10 mouse cellular contexts compared by ENCODE assay signal in the genomic region with DNA sequence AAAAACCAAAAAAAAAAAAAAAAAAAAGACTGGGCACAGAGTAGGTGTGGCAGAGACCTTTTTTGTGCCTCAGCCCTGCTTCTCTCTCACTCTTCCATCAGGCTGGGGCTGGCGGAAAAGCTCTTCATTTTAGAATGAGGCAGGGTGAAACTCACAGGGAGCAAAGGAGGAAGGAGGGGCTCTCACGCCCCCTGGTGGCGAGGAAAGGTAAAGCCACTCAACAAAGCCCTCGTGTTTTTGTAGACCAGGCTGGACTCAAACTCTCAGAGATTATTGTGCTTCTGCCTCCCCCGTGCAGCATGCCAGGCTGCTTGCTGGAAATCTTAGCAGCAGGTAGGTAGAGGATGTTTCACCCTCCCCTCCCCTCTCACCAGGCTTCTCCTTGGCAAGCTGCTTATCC. TPM values are rescaled to one million over a fixed set of nuclear protein-coding genes. Genes with fewer than 3 reads are reported as not detected.
DNase-seq lines count a peak whose midpoint lies in the region; ATAC-seq and TF ChIP-seq lines count a peak whose summit lies in the region.
"Had no signal": no experiment of that assay in that cellular context is flagged by ENCODE, and none has a peak within 500 bp of the region (broad histone marks: within the 10 kb centered on the region; RNA-seq: fewer than 3 reads in every experiment).

No protein-coding gene starts in this region.

- DNase-seq in intestine, embryonic 14.5 days (ENCODE audit: low spot score) = peak; percentile 67
- DNase-seq in adrenal gland, postnatal 25 days = peak; percentile 68
- DNase-seq in forelimb bud, embryonic 11.5 days (ENCODE audit: low read depth, low spot score) = peak; percentile 56
- peak; percentile 38 for DNase-seq in layer of hippocampus, adult 9-10 months (ENCODE audit: low spot score)
- DNase-seq in thymus, adult 2 months = peak; percentile 61

- no peaks in the 10 kb centered on the region for H3K4me1 ChIP-seq in intestine, embryonic 14.5 days (replicated peaks; ENCODE audit: control insufficient read depth, insufficient read depth, low read length)
- no peaks in the 10 kb centered on the region for H3K4me1 ChIP-seq in intestine, embryonic 16.5 days (ENCODE audit: control insufficient read depth, insufficient read depth, low read length)
- peaks cover 71% of the 10 kb centered on the region for H3K4me1 ChIP-seq in E14TG2a.4 (replicated peaks; ENCODE audit: low read depth, low read length)
- H3K4me1 ChIP-seq in thymus, adult 2 months (replicated peaks; ENCODE audit: control insufficient read depth, insufficient read depth, low read length) = peaks cover 9% of the 10 kb centered on the region
- H3K4me1 ChIP-seq: embryonic facial prominence, embryonic 15.5 days; liver, embryonic 15.5 days had no signal

- H3K9ac ChIP-seq in intestine, embryonic 14.5 days (ENCODE audit: low read length) = no peak overlapping the region
- H3K9ac ChIP-seq in intestine, embryonic 16.5 days (ENCODE audit: low read depth, low read length) = no peak overlapping the region
- H3K9ac ChIP-seq: embryonic facial prominence, embryonic 15.5 days; liver, embryonic 15.5 days had no signal

- no peak for TF ChIP-seq POLR2A in thymus, adult 2 months (IDR thresholded peaks at IDR 0.05; ENCODE audit: control insufficient read depth, extremely low read depth, insufficient read depth, low read length, poor library complexity)

- no peak overlapping the region for H3K4me3 ChIP-seq in intestine, embryonic 14.5 days (ENCODE audit: low read depth, low read length)
- H3K4me3 ChIP-seq in intestine, embryonic 16.5 days (ENCODE audit: low read length) = no peak overlapping the region
- no peak overlapping the region for H3K4me3 ChIP-seq in E14TG2a.4 (replicated peaks; ENCODE audit: low read length)
- no peak overlapping the region for H3K4me3 ChIP-seq in thymus, adult 2 months (ENCODE audit: control insufficient read depth, insufficient read depth, low read length)
- H3K4me3 ChIP-seq: embryonic facial prominence, embryonic 15.5 days; liver, embryonic 15.5 days had no signal

- H3K4me2 ChIP-seq in intestine, embryonic 14.5 days (ENCODE audit: low read length) = no peak overlapping the region
- no peak overlapping the region for H3K4me2 ChIP-seq in intestine, embryonic 16.5 days (ENCODE audit: low read depth, low read length)
- H3K4me2 ChIP-seq: embryonic facial prominence, embryonic 15.5 days; liver, embryonic 15.5 days had no signal

- H3K9me3 ChIP-seq in intestine, embryonic 14.5 days (ENCODE audit: control insufficient read depth, low read length) = 0 out of 2 replicates have a peak, but pooled peaks cover 4% of the 10 kb centered on the region
- H3K9me3 ChIP-seq in intestine, embryonic 16.5 days (ENCODE audit: control insufficient read depth, low read length) = no peaks in the 10 kb centered on the region
- peaks cover 9% of the 10 kb centered on the region for H3K9me3 ChIP-seq in E14TG2a.4 (ENCODE audit: low read length)
- H3K9me3 ChIP-seq: embryonic facial prominence, embryonic 15.5 days; liver, embryonic 15.5 days had no signal

- peak; percentile 95 for TF ChIP-seq CTCF in E14TG2a.4 (conservative IDR thresholded peaks at IDR 0.05; ENCODE audit: low read length)
- TF ChIP-seq CTCF in thymus, adult 2 months (IDR thresholded peaks at IDR 0.05; ENCODE audit: borderline replicate concordance, control insufficient read depth, extremely low read depth, insufficient read depth, low read length, poor library complexity) = peak; percentile 81; the same call in 1 of the 2 replicates

- 57% methylated on average over 5 of the region's 5 CpGs for WGBS in intestine, embryonic 14.5 days
- WGBS in intestine, embryonic 16.5 days = 54% methylated on average over 5 of the region's 5 CpGs
- WGBS in thymus, adult 2 months = 23% methylated on average over 5 of the region's 5 CpGs

- no peak overlapping the region for H3K27ac ChIP-seq in intestine, embryonic 14.5 days (ENCODE audit: low read depth)
- H3K27ac ChIP-seq in intestine, embryonic 16.5 days (ENCODE audit: low read length) = no peak overlapping the region
- no peak overlapping the region for H3K27ac ChIP-seq in thymus, adult 2 months (ENCODE audit: control insufficient read depth, insufficient read depth, low read length)
- H3K27ac ChIP-seq: embryonic facial prominence, embryonic 15.5 days; liver, embryonic 15.5 days had no signal

- H3K27me3 ChIP-seq in intestine, embryonic 14.5 days (replicated peaks; ENCODE audit: control insufficient read depth, insufficient read depth, low read length) = no peaks in the 10 kb centered on the region
- H3K27me3 ChIP-seq in intestine, embryonic 16.5 days (replicated peaks; ENCODE audit: control insufficient read depth, insufficient read depth, low read length) = no peaks in the 10 kb centered on the region
- peaks cover 6% of the 10 kb centered on the region; the same call in 1 of the 2 replicates for H3K27me3 ChIP-seq in E14TG2a.4 (ENCODE audit: insufficient read depth, low read length)
- H3K27me3 ChIP-seq in thymus, adult 2 months (ENCODE audit: control insufficient read depth, insufficient read depth, low read length) = no peaks in the 10 kb centered on the region
- H3K27me3 ChIP-seq: embryonic facial prominence, embryonic 15.5 days; liver, embryonic 15.5 days had no signal

- ATAC-seq in intestine, embryonic 14.5 days (replicated peaks; ENCODE audit: low FRiP score, low TSS enrichment, low read depth) = no peak
- ATAC-seq in intestine, embryonic 16.5 days = no peak
- ATAC-seq in megakaryocyte-erythroid progenitor cell, adult 5-6 weeks (replicated peaks; ENCODE audit: low FRiP score, low TSS enrichment, poor library complexity, severe bottlenecking) = 0 out of 2 replicates have a peak, but pooled peaks have one; percentile 29

- peaks cover 63% of the 10 kb centered on the region for H3K36me3 ChIP-seq in intestine, embryonic 14.5 days (ENCODE audit: control insufficient read depth, insufficient read depth, low read length)
- H3K36me3 ChIP-seq in intestine, embryonic 16.5 days (ENCODE audit: control insufficient read depth, insufficient read depth, low read length) = peaks cover 28% of the 10 kb centered on the region
- H3K36me3 ChIP-seq in E14TG2a.4 (ENCODE audit: insufficient read depth, low read length) = peaks cover 50% of the 10 kb centered on the region
- peaks cover 28% of the 10 kb centered on the region for H3K36me3 ChIP-seq in thymus, adult 2 months (ENCODE audit: control insufficient read depth, insufficient read depth, low read length)

RNA-seq across cellular contexts. Expression of a gene that starts 7.3 kb away (rescaled TPM):
- polyA plus RNA-seq in intestine, embryonic 14.5 days (2014; fragmentation: Nextera tagmentation; extraction: Ambion mirVana) = 37.7 and 38.6 TPM in 2 replicates
- 48.1 and 50.9 TPM in 2 replicates for polyA plus RNA-seq in intestine, embryonic 16.5 days (2015; fragmentation: Nextera tagmentation; extraction: Ambion mirVana)
- total RNA-seq in adrenal gland, postnatal 25 days (2021) = 38.3 and 41.0 TPM in 2 replicates
- total RNA-seq in megakaryocyte-erythroid progenitor cell, adult 5-6 weeks (2014; fragmentation: Nextera tagmentation) = 2.7 and 3.3 TPM in 2 replicates
- total RNA-seq in megakaryocyte-erythroid progenitor cell, adult 5-6 weeks (2017) = 1.4 and 1.5 TPM in 2 replicates
- polyA plus RNA-seq in thymus, adult 2 months (2012; rRNA removed) = 15.0 and 17.4 TPM in 2 replicates

RNA-seq across cellular contexts. Expression of a gene that starts 28.8 kb away (rescaled TPM):
- 182 and 190 TPM in 2 replicates for polyA plus RNA-seq in intestine, embryonic 14.5 days (2014; fragmentation: Nextera tagmentation; extraction: Ambion mirVana)
- polyA plus RNA-seq in intestine, embryonic 16.5 days (2015; fragmentation: Nextera tagmentation; extraction: Ambion mirVana) = 153 and 156 TPM in 2 replicates
- total RNA-seq in adrenal gland, postnatal 25 days (2021) = 174 TPM in 2 replicates
- total RNA-seq in megakaryocyte-erythroid progenitor cell, adult 5-6 weeks (2014; fragmentation: Nextera tagmentation) = 117 and 138 TPM in 2 replicates
- 260 and 313 TPM in 2 replicates for total RNA-seq in megakaryocyte-erythroid progenitor cell, adult 5-6 weeks (2017)
- polyA plus RNA-seq in thymus, adult 2 months (2012; rRNA removed) = 170 and 192 TPM in 2 replicates

RNA-seq across cellular contexts. Expression of a gene that starts 52.5 kb away (rescaled TPM):
- polyA plus RNA-seq in intestine, embryonic 14.5 days (2014; fragmentation: Nextera tagmentation; extraction: Ambion mirVana) = 802 and 852 TPM in 2 replicates
- polyA plus RNA-seq in intestine, embryonic 16.5 days (2015; fragmentation: Nextera tagmentation; extraction: Ambion mirVana) = 646 and 660 TPM in 2 replicates
- 156 and 160 TPM in 2 replicates for total RNA-seq in adrenal gland, postnatal 25 days (2021)
- total RNA-seq in megakaryocyte-erythroid progenitor cell, adult 5-6 weeks (2014; fragmentation: Nextera tagmentation) = 280 and 304 TPM in 2 replicates
- total RNA-seq in megakaryocyte-erythroid progenitor cell, adult 5-6 weeks (2017) = 47.7 and 76.3 TPM in 2 replicates
- 408 and 474 TPM in 2 replicates for polyA plus RNA-seq in thymus, adult 2 months (2012; rRNA removed)
